Mouse (Mus musculus): ENCODE results near the gene Amfr.

DNA sequence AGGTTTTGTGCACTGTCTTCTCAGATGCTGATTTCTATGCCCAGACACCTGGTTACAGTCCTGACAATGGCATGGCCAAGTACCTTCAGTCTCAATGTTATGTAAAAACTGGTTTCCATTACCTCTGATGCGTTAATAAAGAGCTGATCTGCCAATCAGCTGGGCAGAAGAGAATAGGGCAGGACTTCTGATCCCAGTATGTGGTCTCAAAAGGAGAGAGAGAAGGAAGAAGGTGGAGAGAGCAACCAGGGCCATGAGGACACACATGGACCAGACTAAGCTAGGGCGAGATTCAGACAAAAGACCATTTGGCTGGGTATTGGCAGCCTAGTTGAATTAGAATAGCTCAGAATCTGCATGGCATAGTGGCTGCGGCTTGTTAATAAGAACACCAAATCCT, 21.0 kb upstream of the Amfr start:
- TF ChIP-seq CHD2 (IDR thresholded peaks at IDR 0.05; ENCODE audit: low read depth, low read length) (no peak), MAFK (IDR thresholded peaks at IDR 0.05; ENCODE audit: insufficient read depth, low read depth, low read length) (no peak), HCFC1 (IDR thresholded peaks at IDR 0.05; ENCODE audit: borderline replicate concordance, insufficient read depth, low read length) (no peak), ZC3H11A (IDR thresholded peaks at IDR 0.05; ENCODE audit: borderline replicate concordance, low read depth, low read length) (no peak)

All from ES-E14 (cell line).